10 mouse cellular contexts compared by ENCODE assay signal in genomic region chr2:134067910-134068335, GRCm38 (mm10).
A peak's percentile ranks its signal among the peaks of the same experiment; 100 is the strongest.
DNase-seq lines count a peak whose midpoint lies in the region; ATAC-seq lines count a peak whose summit lies in the region.
"Had no signal": no experiment of that assay in that cellular context is flagged by ENCODE, and none has a peak within 500 bp of the region (broad histone marks: within the 10 kb centered on the region; RNA-seq: fewer than 3 reads in every experiment).

No protein-coding gene starts in this region.

- H3K4me2 ChIP-seq in forebrain, embryonic 16.5 days (ENCODE audit: low read length) = peak overlapping the region; percentile 8; the same call in 1 of the 2 replicates

- H3K9ac ChIP-seq in forebrain, embryonic 16.5 days (replicated peaks; ENCODE audit: low read depth, low read length) = no peak overlapping the region

- no peaks in the 10 kb centered on the region for H3K4me1 ChIP-seq in forebrain, embryonic 16.5 days (replicated peaks; ENCODE audit: control insufficient read depth, insufficient read depth, low read length)

- no peak overlapping the region for H3K27ac ChIP-seq in forebrain, embryonic 16.5 days (ENCODE audit: low read length)

- peak; percentile 35 for DNase-seq in embryo, embryonic 10 days (ENCODE audit: low spot score)
- DNase-seq in embryo, embryonic 9.5 days (ENCODE audit: extremely low spot score) = no peak
- DNase-seq in 416B (ENCODE audit: low read depth) = peak; percentile 33
- DNase-seq in spleen, adult 18-20 months = no peak
- DNase-seq in cerebellum, postnatal 14 days = no peak
- DNase-seq: B cell, adult 2 months; heart, postnatal 10 days had no signal

- no peak overlapping the region for H3K4me3 ChIP-seq in forebrain, embryonic 16.5 days (replicated peaks; ENCODE audit: low read length)

- no peaks in the 10 kb centered on the region for H3K27me3 ChIP-seq in forebrain, embryonic 16.5 days (replicated peaks; ENCODE audit: control insufficient read depth, insufficient read depth, low read length)

- ATAC-seq in forebrain, embryonic 16.5 days = peak; percentile 76
- ATAC-seq in megakaryocyte-erythroid progenitor cell, adult 5-6 weeks (replicated peaks; ENCODE audit: low FRiP score, low TSS enrichment, poor library complexity, severe bottlenecking) = peak; percentile 79
- ATAC-seq in frontal cortex, adult (ENCODE audit: low TSS enrichment) = no peak

- 24% methylated on average over 8 of the region's 8 CpGs for WGBS in forebrain, embryonic 16.5 days

- no peaks in the 10 kb centered on the region for H3K9me3 ChIP-seq in forebrain, embryonic 16.5 days (ENCODE audit: control insufficient read depth, low read length)

- no peaks in the 10 kb centered on the region for H3K36me3 ChIP-seq in forebrain, embryonic 16.5 days (ENCODE audit: control insufficient read depth, insufficient read depth)

Comparison
In these comparisons a context has a peak if more than half of its experiments do, and no peak if none do; other contexts are left out.
1. DNase-seq: peak in embryo, embryonic 10 days (single experiment) and 416B (single experiment); none in embryo, embryonic 9.5 days (single experiment), spleen, adult 18-20 months (0 of 2) and cerebellum, postnatal 14 days (0 of 2).